Mouse (Mus musculus) left cerebral cortex, postnatal 14 days (tissue): ENCODE results near the gene Gucy2d. TPM values are rescaled to one million over a fixed set of nuclear protein-coding genes. Genes with fewer than 3 reads are reported as not detected.

Source experiments
- DNase-seq, 2 experiments: peaks; one replicate each; pipeline ENCODE4 v3.0.0; 2021 to 2022; ENCODE audit warnings: low spot score in 2 of 2, mixed read lengths in 1 of 2
- intact Hi-C: fragments of 180-260 bp; cut with DNase I; formaldehyde crosslinking; loops from one replicate; pipeline ENCODE4 v1.15.1; 2025
- total RNA-seq, 2 experiments: library from RNA; stranded (reverse); gene quantifications; 2 replicates each; pipeline ENCODE4 v1.2.3; 2021

The Gucy2d gene
- total RNA-seq, 2 experiments from 2014 or later = 0.25 TPM; not detected in 1

- DNase-seq = no peak
- intact Hi-C loops = no loop called here
Measured at GRCm38 (mm10) chr7:98501078-98501477, 60.9 kb downstream of the Gucy2d start.

GRCm38 (mm10) chr7:98502921-98503320 is 62.7 kb downstream of the Gucy2d start:
- DNase-seq = no peak
- intact Hi-C loops = no loop called here

- peak; percentile 44 to 64 for DNase-seq
- intact Hi-C loops = no loop called here
Measured at GRCm38 (mm10) chr7:98503951-98504647, 63.9 kb downstream of the Gucy2d start.

DNA sequence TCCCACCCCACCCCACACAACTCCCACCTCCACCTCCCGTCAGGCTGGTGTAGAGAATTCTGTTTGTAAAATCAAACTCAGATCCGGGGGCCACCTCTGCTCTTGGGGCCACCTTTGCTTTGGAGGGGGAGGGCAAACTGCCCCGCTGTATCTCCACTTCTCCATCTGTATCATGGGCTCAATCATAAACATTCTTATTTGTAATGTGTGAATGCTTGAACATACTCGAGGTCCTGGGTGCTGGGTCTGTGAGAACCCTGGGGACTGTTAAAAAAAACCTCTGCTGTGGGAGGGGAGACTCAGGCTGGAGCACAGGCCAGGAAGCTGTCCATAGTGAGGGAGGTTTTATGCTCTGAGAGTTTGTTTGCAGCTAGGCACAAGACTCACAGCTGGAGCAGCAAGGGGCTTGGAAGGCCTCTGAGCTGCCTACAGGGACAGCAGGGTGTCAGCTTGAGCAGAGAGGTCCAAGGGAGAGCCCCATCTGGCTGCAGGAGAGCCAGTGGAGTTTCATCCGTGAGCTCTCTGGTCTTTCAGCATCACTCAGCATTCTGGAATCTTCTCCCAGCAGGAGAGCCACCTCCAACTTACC is 64.6 kb downstream of the Gucy2d start:
- no peak for DNase-seq
- intact Hi-C loops = no loop called here

GRCm38 (mm10) chr7:98505664-98506063 is 65.4 kb downstream of the Gucy2d start:
- intact Hi-C loops = no loop called here

GRCm38 (mm10) chr7:98510961-98511958 is 71.0 kb downstream of the Gucy2d start:
- no peak for DNase-seq
- intact Hi-C loops = no loop called here

More at GRCm38 (mm10) chr7:98505664-98506063, 65.4 kb downstream of the Gucy2d start:
- DNase-seq = no peak

- DNase-seq = no peak
- intact Hi-C loops = no loop called here
Measured at GRCm38 (mm10) chr7:98513251-98513650, 73.0 kb downstream of the Gucy2d start.

GRCm38 (mm10) chr7:98522576-98522975 is 82.4 kb downstream of the Gucy2d start:
- intact Hi-C loops = no loop called here
- no peak for DNase-seq

GRCm38 (mm10) chr7:98523070-98523812 is 83.0 kb downstream of the Gucy2d start:
- no peak for DNase-seq
- intact Hi-C loops = no loop called here

GRCm38 (mm10) chr7:98523813-98524361 is 83.7 kb downstream of the Gucy2d start:
- DNase-seq = peak; percentile 48 to 59
- intact Hi-C loops = no loop called here

- intact Hi-C loops = no loop called here
- DNase-seq = no peak
Measured at GRCm38 (mm10) chr7:98524401-98524800, 84.2 kb downstream of the Gucy2d start.

DNA sequence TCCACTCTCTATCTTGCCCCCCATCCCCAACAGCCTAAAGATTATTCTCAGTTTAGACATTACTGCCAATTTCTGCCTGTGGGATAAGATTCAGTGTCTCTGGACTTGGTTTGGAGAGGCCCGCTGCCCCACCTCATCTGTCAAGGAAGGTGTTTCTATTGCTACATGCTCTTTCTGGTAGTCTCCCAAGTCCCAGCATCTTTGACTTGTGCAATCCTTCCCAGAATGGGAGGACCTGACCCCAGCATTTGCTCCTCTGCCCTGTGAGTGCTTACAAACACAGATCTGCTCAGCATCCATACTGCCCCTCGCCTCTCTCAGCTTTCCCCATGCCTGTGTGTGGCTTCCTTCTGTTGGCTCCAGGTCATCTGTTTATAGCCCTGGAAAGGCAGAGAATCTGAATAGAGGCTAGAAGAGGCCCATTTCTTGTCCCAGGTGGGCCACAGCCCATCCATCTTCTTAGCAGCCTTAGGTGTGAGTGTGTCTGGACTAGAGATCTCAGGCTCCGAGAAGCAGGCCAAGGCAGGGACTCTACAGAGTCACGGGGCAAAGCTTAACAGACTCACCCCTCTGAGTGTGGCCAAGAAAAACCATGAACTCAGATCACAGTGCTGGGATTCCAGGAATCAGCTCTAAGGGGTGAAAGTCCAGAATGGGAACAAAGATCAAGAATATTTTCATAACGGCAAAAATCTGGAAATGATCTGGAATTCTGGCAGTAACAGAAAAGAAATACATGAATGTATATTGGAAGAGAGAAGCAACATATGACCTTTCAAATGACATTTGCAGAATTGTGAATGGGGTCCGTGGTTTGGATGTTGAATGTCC is 84.9 kb downstream of the Gucy2d start:
- DNase-seq = no peak
- intact Hi-C loops = no loop called here

Other genes starting within 250 kb of the Gucy2d start
- under 1 TPM in 1 of 2 experiments, not detected in 1; 0.19 TPM for gene B3gnt6, start 240.9 kb upstream of the Gucy2d start, total RNA-seq
- 10 to 100 TPM; 17.2 to 17.5 TPM for gene Acer3, start 119.2 kb upstream of the Gucy2d start, total RNA-seq
- 1 to 10 TPM; 4.4 to 4.5 TPM for gene Tsku, start 79.1 kb upstream of the Gucy2d start, total RNA-seq
- gene Lrrc32, start 48.9 kb downstream of the Gucy2d start, total RNA-seq = 1 to 10 TPM; 3.0 to 3.9 TPM
- 10 to 100 TPM; 55.0 to 61.1 TPM for gene Emsy, start 216.4 kb downstream of the Gucy2d start, total RNA-seq